Mouse (Mus musculus) lung, embryonic 14.5 days (tissue): ENCODE measurements around the gene Cdk12. TPM values are rescaled to one million over a fixed set of nuclear protein-coding genes. Genes with fewer than 3 reads are reported as not detected.
A peak's percentile ranks its signal among the peaks of the same experiment; 100 is the strongest.
"Not testable (repeated sequence)": the region's sequence is repeated elsewhere in the genome, so short reads cannot be mapped to it uniquely, and the experiment has no call there.

ENCODE experiments used
- ATAC-seq: fragments of 200-750 bp; cut with Nextera tagmentation; 2 replicates; pipeline ENCODE4 v1.8.0; 2017; ENCODE audit warnings: mild to moderate bottlenecking, moderate TSS enrichment, moderate library complexity; ENCODE audit not compliant: insufficient read depth
- DNase-seq: peaks from one replicate; pipeline ENCODE4 v3.0.0-alpha.2; 2015
- H3K27ac ChIP-seq: fragments of 300-500 bp; sonication (generic); 2 replicates; pipeline ENCODE4 v1.5.1; 2014; ENCODE audit warnings: low read depth, mild to moderate bottlenecking, moderate library complexity
- H3K27me3 ChIP-seq: fragments of 300-500 bp; sonication (generic); 2 replicates; pipeline ENCODE4 v1.6.1; 2014; ENCODE audit warnings: low read length, control low read depth; ENCODE audit not compliant: insufficient read depth
- H3K36me3 ChIP-seq: fragments of 300-500 bp; sonication (generic); 2 replicates; pipeline ENCODE4 v1.6.1; 2014; ENCODE audit warnings: control low read depth; ENCODE audit not compliant: insufficient read depth
- H3K4me1 ChIP-seq: fragments of 300-500 bp; sonication (generic); 2 replicates; pipeline ENCODE4 v1.6.1; 2014; ENCODE audit warnings: antibody characterized with exemption, control low read depth; ENCODE audit not compliant: insufficient read depth
- H3K4me2 ChIP-seq: fragments of 300-500 bp; sonication (generic); 2 replicates; pipeline ENCODE4 v1.6.1; 2014; ENCODE audit warnings: mild to moderate bottlenecking
- H3K4me3 ChIP-seq: fragments of 300-500 bp; sonication (generic); 2 replicates; pipeline ENCODE4 v1.5.1; 2014; ENCODE audit warnings: low read depth, low read length
- H3K9ac ChIP-seq: fragments of 300-500 bp; sonication (generic); 2 replicates; pipeline ENCODE4 v1.6.1; 2014
- H3K9me3 ChIP-seq: fragments of 300-500 bp; sonication (generic); 2 replicates; pipeline ENCODE4 v1.6.1; 2016; ENCODE audit warnings: low read depth, low read length, control low read depth
- CTCF ChIP-seq: IDR thresholded peaks from 2 replicates; pipeline ENCODE4 v1.5.1; 2016; ENCODE audit warnings: antibody characterized with exemption, low read depth
- WGBS: fragments of 180-500 bp; shearing (Covaris S2); extraction: QIAGEN DNeasy Blood & Tissue Kit; methylation state at CpG from one replicate; pipeline ENCODE4 v1.1.7; 2014; 5-methylcytosine and 5-hydroxymethylcytosine counted together
- polyA plus RNA-seq: library from polyadenylated mRNA; unstranded; fragments of >200 nt; fragmentation: Nextera tagmentation; extraction: Ambion mirVana; gene quantifications from 2 replicates; pipeline ENCODE4 v1.2.1, GENCODE M21; 2014

Cdk12 gene
- polyA plus RNA-seq, 1 experiment from 2014 or later, result 16.6 TPM

- no peaks in the 10 kb centered on the region for H3K27me3 ChIP-seq
- no peak overlapping the region for H3K27ac ChIP-seq
- H3K4me1 ChIP-seq, result no peaks in the 10 kb centered on the region
- H3K4me2 ChIP-seq, result no peak overlapping the region
- peaks cover 87% of the 10 kb centered on the region for H3K36me3 ChIP-seq
- ATAC-seq (no peak), DNase-seq (no peak)
- no peak for TF ChIP-seq CTCF
- H3K9me3 ChIP-seq, result no peaks in the 10 kb centered on the region
- no peak overlapping the region for H3K4me3 ChIP-seq
- H3K9ac ChIP-seq, result no peak overlapping the region
- 80% methylated on average over 1 of the region's 1 CpGs for WGBS
Measured at GRCm38 (mm10) chr11:98213311-98213710, 10.5 kb downstream of the Cdk12 start.

GRCm38 (mm10) chr11:98226349-98226748 is 23.5 kb downstream of the Cdk12 start:
- no peak for DNase-seq
- TF ChIP-seq CTCF, result no peak
- ATAC-seq, result no peak
- peaks cover 81% of the 10 kb centered on the region for H3K36me3 ChIP-seq
- H3K27me3 ChIP-seq, result no peaks in the 10 kb centered on the region
- no peaks in the 10 kb centered on the region for H3K9me3 ChIP-seq
- no peak overlapping the region for H3K4me2 ChIP-seq
- WGBS, result 91% methylated on average over 1 of the region's 1 CpGs
- H3K27ac ChIP-seq, result no peak overlapping the region
- H3K4me1 ChIP-seq, result no peaks in the 10 kb centered on the region
- H3K4me3 ChIP-seq, result no peak overlapping the region
- no peak overlapping the region for H3K9ac ChIP-seq

- no peak overlapping the region for H3K9ac ChIP-seq
- H3K36me3 ChIP-seq, result peaks cover 89% of the 10 kb centered on the region
- TF ChIP-seq CTCF, result no peak
- 78% methylated on average over 3 of the region's 3 CpGs for WGBS
- H3K27ac ChIP-seq, result no peak overlapping the region
- no peak overlapping the region for H3K4me2 ChIP-seq
- DNase-seq (no peak), ATAC-seq (no peak)
- no peaks in the 10 kb centered on the region for H3K4me1 ChIP-seq
- H3K27me3 ChIP-seq, result no peaks in the 10 kb centered on the region
- H3K4me3 ChIP-seq, result no peak overlapping the region
- no peaks in the 10 kb centered on the region for H3K9me3 ChIP-seq
Measured at GRCm38 (mm10) chr11:98238416-98238815, 35.6 kb downstream of the Cdk12 start.

DNA sequence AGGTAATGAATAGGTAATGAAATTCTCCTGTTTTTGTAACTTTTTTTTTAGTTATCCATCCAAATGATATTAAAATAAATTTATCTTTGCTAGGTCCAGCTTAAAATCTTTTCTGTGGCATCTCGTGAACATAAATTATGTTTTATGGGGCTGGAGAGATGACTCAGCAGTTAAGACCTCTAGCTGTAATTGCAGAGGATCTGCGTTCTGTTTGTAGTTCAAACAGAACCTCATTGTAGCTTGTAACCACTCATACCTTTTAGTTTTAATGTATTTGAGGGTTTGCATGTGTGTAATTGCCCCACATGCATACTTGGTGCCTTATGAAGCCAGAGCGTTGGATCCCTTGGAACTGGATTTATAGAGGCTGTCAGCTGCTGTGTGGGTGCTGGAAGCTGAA is 36.1 kb downstream of the Cdk12 start:
- peaks cover 90% of the 10 kb centered on the region for H3K36me3 ChIP-seq
- no peak for TF ChIP-seq CTCF
- no peak for DNase-seq
- H3K4me1 ChIP-seq, result no peaks in the 10 kb centered on the region
- H3K4me2 ChIP-seq, result no peak overlapping the region
- no peaks in the 10 kb centered on the region for H3K9me3 ChIP-seq
- no peak overlapping the region for H3K4me3 ChIP-seq
- WGBS, result 91% methylated on average over 3 of the region's 3 CpGs
- H3K9ac ChIP-seq, result no peak overlapping the region
- no peaks in the 10 kb centered on the region for H3K27me3 ChIP-seq
- H3K27ac ChIP-seq, result no peak overlapping the region
- ATAC-seq, result no peak

DNA sequence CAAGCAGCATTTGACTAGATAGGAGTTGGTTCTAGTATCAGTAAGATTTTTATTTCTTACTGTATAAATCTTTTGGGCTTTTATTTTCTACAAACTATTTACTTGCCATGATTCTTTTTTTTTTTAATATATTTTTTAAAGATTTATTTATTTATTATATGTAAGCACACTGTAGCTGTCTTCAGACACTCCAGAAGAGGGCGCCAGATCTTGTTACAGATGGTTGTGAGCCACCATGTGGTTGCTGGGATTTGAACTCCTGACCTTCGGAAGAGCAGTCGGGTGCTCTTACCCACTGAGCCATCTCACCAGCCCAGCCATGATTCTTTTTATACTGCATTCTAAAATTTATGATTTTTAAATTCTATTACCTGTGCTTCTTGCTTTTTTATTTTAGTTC is 40.1 kb downstream of the Cdk12 start:
- H3K4me2 ChIP-seq, H3K27ac ChIP-seq, H3K27me3 ChIP-seq, H3K4me3 ChIP-seq, DNase-seq, H3K4me1 ChIP-seq, H3K9ac ChIP-seq, H3K9me3 ChIP-seq, ATAC-seq: not testable (repeated sequence)
- 71% methylated on average over 3 of the region's 3 CpGs for WGBS
- H3K36me3 ChIP-seq, result peaks cover 91% of the 10 kb centered on the region

DNA sequence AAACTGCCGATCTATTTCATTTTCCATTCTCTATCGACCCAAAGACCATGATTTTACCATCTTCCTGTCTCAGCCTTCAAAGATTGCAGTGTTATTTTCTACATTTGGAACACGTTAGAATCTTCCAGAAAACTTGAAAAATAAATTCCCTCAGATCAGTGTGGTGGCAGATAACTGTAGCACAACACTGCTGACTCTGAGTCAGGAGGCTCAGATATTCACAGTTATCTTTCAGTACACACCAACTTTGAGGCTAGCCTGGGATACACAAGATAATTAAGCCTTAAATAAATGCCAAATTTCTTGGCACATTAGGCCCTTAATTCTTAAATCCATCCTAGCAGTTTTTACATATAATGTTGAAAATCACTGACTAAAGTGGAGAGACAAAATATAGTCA is 41.6 kb downstream of the Cdk12 start:
- 87% methylated on average over 3 of the region's 3 CpGs for WGBS
- Histone ChIP-seq H3K4me2 (no peak overlapping the region), H3K4me3 (no peak overlapping the region), H3K36me3 (peaks cover 80% of the 10 kb centered on the region), H3K27me3 (no peaks in the 10 kb centered on the region), H3K27ac (no peak overlapping the region), H3K4me1 (no peaks in the 10 kb centered on the region), H3K9me3 (no peaks in the 10 kb centered on the region), H3K9ac (no peak overlapping the region)
- TF ChIP-seq CTCF, result no peak
- DNase-seq, result no peak
- ATAC-seq, result no peak

- Histone ChIP-seq H3K9me3 (no peaks in the 10 kb centered on the region), H3K4me1 (no peaks in the 10 kb centered on the region), H3K27me3 (no peaks in the 10 kb centered on the region), H3K9ac (no peak overlapping the region), H3K4me3 (no peak overlapping the region), H3K4me2 (no peak overlapping the region), H3K36me3 (peaks cover 72% of the 10 kb centered on the region), H3K27ac (no peak overlapping the region)
- WGBS, result 64% methylated on average over 1 of the region's 1 CpGs
- DNase-seq (peak; percentile 21), ATAC-seq (no peak)
- 0 out of 2 replicates have a peak, but pooled peaks have one; percentile 21 for TF ChIP-seq CTCF
Measured at GRCm38 (mm10) chr11:98247325-98247724, 44.5 kb downstream of the Cdk12 start.

- Histone ChIP-seq H3K36me3 (peaks cover 24% of the 10 kb centered on the region), H3K9ac (no peak overlapping the region), H3K9me3 (no peaks in the 10 kb centered on the region), H3K4me2 (no peak overlapping the region), H3K4me1 (no peaks in the 10 kb centered on the region), H3K4me3 (no peak overlapping the region), H3K27me3 (no peaks in the 10 kb centered on the region), H3K27ac (no peak overlapping the region)
- DNase-seq (no peak), ATAC-seq (no peak)
- 94% methylated on average over 2 of the region's 2 CpGs for WGBS
- TF ChIP-seq CTCF, result no peak
Measured at GRCm38 (mm10) chr11:98253807-98254206, 50.9 kb downstream of the Cdk12 start.
